Mouse (Mus musculus) hindbrain, embryonic 13.5 days (tissue): ENCODE measurements around the gene Auts2. TPM values are rescaled to one million over a fixed set of nuclear protein-coding genes. Genes with fewer than 3 reads are reported as not detected.
A peak's percentile ranks its signal among the peaks of the same experiment; 100 is the strongest.

Experiments used
- ATAC-seq: fragments of 200-750 bp; cut with Nextera tagmentation; 2 replicates; pipeline ENCODE4 v1.8.0; 2017; ENCODE audit warnings: moderate TSS enrichment; ENCODE audit not compliant: low FRiP score
- H3K27ac ChIP-seq: fragments of 300-500 bp; sonication (generic); 2 replicates; pipeline ENCODE4 v1.5.1; 2015; ENCODE audit warnings: inconsistent platforms, mild to moderate bottlenecking, moderate library complexity
- H3K27me3 ChIP-seq: fragments of 300-500 bp; sonication (generic); 2 replicates; pipeline ENCODE4 v1.6.1; 2015; ENCODE audit warnings: mild to moderate bottlenecking, inconsistent platforms
- H3K36me3 ChIP-seq: fragments of 300-500 bp; sonication (generic); 2 replicates; pipeline ENCODE4 v1.6.1; 2015; ENCODE audit warnings: mild to moderate bottlenecking, inconsistent platforms
- H3K4me1 ChIP-seq: fragments of 300-500 bp; sonication (generic); replicated peaks from 2 replicates; pipeline ENCODE4 v1.6.1; 2015; ENCODE audit warnings: inconsistent platforms
- H3K4me2 ChIP-seq: fragments of 300-500 bp; sonication (generic); 2 replicates; pipeline ENCODE4 v1.6.1; 2015; ENCODE audit warnings: inconsistent platforms, mild to moderate bottlenecking, moderate library complexity
- H3K4me3 ChIP-seq: fragments of 300-500 bp; sonication (generic); 2 replicates; pipeline ENCODE4 v1.5.1; 2015; ENCODE audit warnings: mild to moderate bottlenecking, inconsistent platforms
- H3K9ac ChIP-seq: fragments of 300-500 bp; sonication (generic); 2 replicates; pipeline ENCODE4 v1.6.1; 2015; ENCODE audit warnings: mild to moderate bottlenecking, inconsistent platforms
- H3K9me3 ChIP-seq: fragments of 300-500 bp; sonication (generic); 2 replicates; pipeline ENCODE4 v1.6.1; 2016; ENCODE audit warnings: inconsistent platforms
- WGBS: fragments of 180-500 bp; shearing (Covaris S2); methylation state at CpG from one replicate; pipeline ENCODE4 v1.1.7; 2015; 5-methylcytosine and 5-hydroxymethylcytosine counted together
- polyA plus RNA-seq: library from polyadenylated mRNA; unstranded; fragments of >200 nt; fragmentation: Nextera tagmentation; extraction: Ambion mirVana; gene quantifications from 2 replicates; pipeline ENCODE4 v1.2.1, GENCODE M21; 2015

Auts2 gene
- polyA plus RNA-seq, 1 experiment from 2014 or later = 89.9 TPM

DNA sequence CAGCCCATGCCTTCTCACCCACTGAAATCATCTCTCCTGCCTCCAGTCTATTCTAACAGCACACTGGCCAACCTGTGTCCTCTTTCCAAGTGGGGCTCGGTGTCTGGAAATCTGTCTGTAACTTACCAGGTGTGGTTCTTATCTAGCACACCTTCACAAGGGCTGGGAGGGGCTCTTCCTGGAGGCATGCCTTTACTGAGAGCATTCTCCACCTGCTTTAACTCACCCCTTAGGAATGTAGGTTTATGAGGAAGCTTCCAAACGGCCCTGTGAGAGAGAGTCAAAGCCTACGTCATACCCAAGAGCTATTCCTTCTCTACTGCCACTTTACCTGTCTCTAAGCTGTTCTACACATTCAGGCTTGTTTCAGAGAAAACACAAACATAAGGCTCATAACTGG, 929.8 kb downstream of the Auts2 start:
- 78% methylated on average over 3 of the region's 3 CpGs for WGBS
- H3K36me3 ChIP-seq = no peaks in the 10 kb centered on the region
- peak overlapping the region; percentile 46 for H3K4me3 ChIP-seq
- H3K27me3 ChIP-seq = peaks cover 16% of the 10 kb centered on the region
- ATAC-seq = no peak
- no peak overlapping the region for H3K9ac ChIP-seq
- no peaks in the 10 kb centered on the region for H3K9me3 ChIP-seq
- peaks cover 77% of the 10 kb centered on the region for H3K4me1 ChIP-seq
- H3K4me2 ChIP-seq = peak overlapping the region; percentile 69
- H3K27ac ChIP-seq = no peak overlapping the region

DNA sequence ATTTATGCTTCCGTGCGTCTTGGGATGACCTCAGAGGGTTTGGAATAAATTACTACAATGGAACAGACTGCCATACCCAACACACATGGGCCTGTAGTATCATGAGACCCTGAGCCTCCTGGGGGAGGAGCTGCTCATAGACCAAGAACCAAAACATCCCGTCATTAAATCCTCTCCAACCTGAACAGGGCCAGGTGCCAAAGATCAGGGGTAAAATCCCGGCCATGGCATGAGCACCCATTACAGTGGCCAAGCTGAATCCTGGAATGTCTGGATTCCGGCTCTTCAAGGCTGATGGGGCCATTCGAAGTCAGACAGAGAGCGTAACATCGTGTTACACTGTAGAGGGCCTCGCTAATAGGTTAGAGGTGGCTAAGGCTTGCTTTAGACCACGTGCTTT, 932.4 kb downstream of the Auts2 start:
- Histone ChIP-seq H3K36me3 (no peaks in the 10 kb centered on the region), H3K9me3 (no peaks in the 10 kb centered on the region), H3K4me2 (peak overlapping the region; percentile 69), H3K4me1 (peaks cover 51% of the 10 kb centered on the region), H3K4me3 (peak overlapping the region; percentile 46), H3K27ac (0 out of 2 replicates have a peak overlapping the region, but pooled peaks have one; percentile 41), H3K9ac (no peak overlapping the region; the same call in 1 of the 2 replicates), H3K27me3 (0 out of 2 replicates have a peak, but pooled peaks cover 5% of the 10 kb centered on the region)
- ATAC-seq = no peak
- 76% methylated on average over 10 of the region's 10 CpGs for whole genome bisulfite sequencing

DNA sequence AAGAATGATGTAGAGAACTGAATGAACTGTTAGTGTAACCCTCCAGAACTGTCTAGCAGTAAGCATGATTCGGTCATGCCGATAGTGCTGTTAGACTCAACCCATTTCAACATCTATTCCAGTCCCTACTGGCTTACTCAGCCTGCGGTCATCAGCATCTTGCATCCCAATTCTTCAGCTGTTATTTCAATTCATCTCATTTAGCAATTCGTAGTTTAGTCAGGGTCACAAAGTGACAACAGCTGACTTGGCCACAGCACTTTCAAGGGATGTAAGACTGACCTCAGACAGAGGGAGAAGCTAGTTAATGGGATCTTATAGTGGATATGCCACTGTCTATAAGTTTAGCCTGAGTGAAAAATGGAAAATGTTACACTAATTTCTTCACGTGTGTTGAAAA, 936.4 kb downstream of the Auts2 start:
- H3K27ac ChIP-seq = no peak overlapping the region
- 86% methylated on average over 5 of the region's 5 CpGs for WGBS
- H3K9ac ChIP-seq = no peak overlapping the region
- no peaks in the 10 kb centered on the region for H3K9me3 ChIP-seq
- no peak for ATAC-seq
- H3K27me3 ChIP-seq = no peaks in the 10 kb centered on the region
- no peaks in the 10 kb centered on the region for H3K36me3 ChIP-seq
- H3K4me1 ChIP-seq = peaks cover 44% of the 10 kb centered on the region
- H3K4me2 ChIP-seq = no peak overlapping the region
- H3K4me3 ChIP-seq = no peak overlapping the region

DNA sequence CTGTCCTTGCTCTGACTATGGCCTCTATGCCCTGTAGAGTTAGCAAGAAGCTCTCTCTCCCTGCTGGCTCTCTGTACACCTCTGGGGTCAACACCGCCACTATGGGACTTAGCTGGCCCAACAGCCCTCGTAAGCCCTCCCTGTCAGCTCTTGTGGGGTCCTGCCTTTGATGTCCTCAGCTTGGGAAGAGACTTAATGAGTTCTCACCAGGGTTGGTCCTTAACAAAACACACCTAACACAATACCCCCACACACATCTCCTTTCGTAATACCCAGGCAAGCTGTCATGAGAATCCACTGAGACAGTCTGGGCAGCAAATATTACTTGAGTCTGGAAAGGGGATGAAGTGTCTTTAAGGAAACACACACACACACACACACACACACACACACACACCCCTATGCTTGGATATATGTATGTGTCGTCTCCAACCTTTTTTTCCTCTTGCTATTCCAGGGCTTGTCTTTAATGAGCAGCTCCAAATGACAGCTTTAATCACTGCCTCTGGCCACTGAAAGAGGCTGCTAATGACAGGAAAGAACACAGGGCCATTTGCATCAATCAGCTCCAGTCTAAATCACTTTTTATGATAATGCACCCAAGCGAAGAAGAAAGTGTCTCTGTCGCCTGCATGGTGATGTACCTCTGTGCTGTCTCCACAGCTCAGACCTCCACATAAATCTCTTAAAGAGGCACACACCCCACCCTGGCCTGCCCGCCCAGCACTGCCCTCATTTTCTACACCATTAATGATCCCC, 941.0 kb downstream of the Auts2 start:
- Histone ChIP-seq H3K4me2 (peak overlapping the region; percentile 10; the same call in 1 of the 2 replicates), H3K9ac (peak overlapping the region; percentile 29; the same call in 1 of the 2 replicates), H3K4me3 (no peak overlapping the region), H3K27me3 (peaks cover 12% of the 10 kb centered on the region; the same call in 1 of the 2 replicates), H3K27ac (peak overlapping the region; percentile 85), H3K4me1 (peaks cover 61% of the 10 kb centered on the region), H3K9me3 (no peaks in the 10 kb centered on the region), H3K36me3 (no peaks in the 10 kb centered on the region)
- peak; percentile 43 for ATAC-seq
- WGBS = 18% methylated on average over 7 of the region's 7 CpGs

DNA sequence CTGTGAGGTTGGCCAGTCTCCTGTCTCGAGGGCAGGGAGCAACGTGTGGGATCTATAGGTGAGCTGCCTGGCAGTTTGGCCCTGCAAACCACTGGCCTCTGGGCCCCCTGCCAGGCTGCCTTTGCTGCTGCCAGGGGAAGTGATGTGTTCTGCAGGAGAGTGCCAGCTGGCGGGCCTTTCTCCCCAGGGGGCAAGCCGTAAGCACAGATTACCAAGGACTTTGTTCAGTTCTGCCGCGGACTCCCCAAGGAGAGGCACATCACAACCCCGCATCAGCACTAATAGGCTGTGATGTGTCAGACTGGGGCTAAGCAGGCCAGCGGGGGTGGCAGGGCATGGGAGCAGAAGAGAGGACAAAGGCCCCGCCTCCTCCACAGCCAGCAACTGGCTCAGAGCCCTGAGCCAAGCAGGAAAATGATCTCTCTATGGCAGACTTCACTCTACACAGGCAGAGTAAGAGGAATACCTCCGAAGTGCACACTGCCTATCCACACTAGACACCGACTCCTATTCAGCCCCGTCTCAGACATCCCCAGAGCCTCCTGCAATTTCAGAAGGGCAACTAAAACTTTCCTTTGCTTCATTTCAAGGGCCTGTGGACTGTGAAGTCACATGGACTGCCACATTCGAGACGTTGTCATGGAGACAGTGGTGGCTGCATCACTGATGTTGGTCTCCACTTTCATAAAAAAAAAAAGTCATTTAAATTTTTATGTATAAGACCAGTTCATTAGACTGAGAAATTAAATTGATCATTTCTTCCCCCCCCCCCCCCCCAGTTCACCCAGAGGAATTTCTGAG, 942.6 kb downstream of the Auts2 start:
- Histone ChIP-seq H3K27me3 (peaks cover 12% of the 10 kb centered on the region; the same call in 1 of the 2 replicates), H3K4me2 (peak overlapping the region; percentile 18; the same call in 1 of the 2 replicates), H3K9ac (peak overlapping the region; percentile 43; the same call in 1 of the 2 replicates), H3K9me3 (no peaks in the 10 kb centered on the region), H3K4me1 (peaks cover 77% of the 10 kb centered on the region), H3K36me3 (no peaks in the 10 kb centered on the region), H3K27ac (peak overlapping the region; percentile 85), H3K4me3 (no peak overlapping the region)
- ATAC-seq = peak; percentile 86
- WGBS = 3% methylated on average over 14 of the region's 14 CpGs

DNA sequence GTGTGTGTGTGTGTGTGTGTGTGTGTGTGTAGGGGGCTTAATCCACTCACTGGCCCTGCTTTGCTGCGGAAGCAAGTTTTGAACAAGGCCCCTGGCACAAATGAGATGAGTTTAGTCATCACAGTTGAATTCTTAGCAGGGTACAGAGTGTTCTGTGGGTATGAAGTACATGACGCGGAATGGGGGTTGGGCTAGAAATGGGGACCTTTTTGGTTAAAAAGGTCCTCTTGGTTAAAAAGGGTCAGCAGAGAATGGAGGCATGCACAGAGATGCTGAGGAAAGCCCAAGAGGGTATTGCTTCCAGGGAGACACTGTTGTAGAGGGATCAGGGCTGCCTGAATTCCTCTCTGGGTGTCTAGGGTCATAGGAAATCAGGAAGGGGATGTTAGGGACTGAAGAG, 945.6 kb downstream of the Auts2 start:
- H3K36me3 ChIP-seq = 0 out of 2 replicates have a peak, but pooled peaks cover 5% of the 10 kb centered on the region
- peak overlapping the region; percentile 82; the same call in 1 of the 2 replicates for H3K27ac ChIP-seq
- peaks cover 78% of the 10 kb centered on the region for H3K4me1 ChIP-seq
- no peak overlapping the region for H3K4me3 ChIP-seq
- WGBS = 76% methylated on average over 3 of the region's 3 CpGs
- no peak for ATAC-seq
- H3K27me3 ChIP-seq = peaks cover 12% of the 10 kb centered on the region; the same call in 1 of the 2 replicates
- H3K9me3 ChIP-seq = no peaks in the 10 kb centered on the region
- no peak overlapping the region for H3K4me2 ChIP-seq
- no peak overlapping the region for H3K9ac ChIP-seq

DNA sequence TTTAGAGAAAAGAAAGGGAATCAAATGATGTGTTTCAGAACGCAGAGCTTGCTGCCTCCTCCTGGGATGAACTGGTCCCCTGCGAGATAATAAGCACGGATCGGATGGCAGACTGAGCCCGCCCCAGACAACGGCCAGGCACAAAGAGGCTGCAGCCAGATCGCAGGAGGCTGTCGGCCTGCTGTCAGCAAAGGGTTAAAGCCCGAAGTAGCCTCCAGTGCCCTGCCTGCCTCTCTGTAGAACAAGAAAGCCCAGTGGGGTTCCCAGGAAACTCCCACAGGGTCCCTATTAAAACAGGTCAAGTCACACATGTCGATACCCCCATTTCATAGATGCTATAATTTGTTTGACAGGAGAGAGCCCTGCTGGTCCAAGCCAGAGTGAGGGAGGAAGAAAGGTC, 946.6 kb downstream of the Auts2 start:
- peak overlapping the region; percentile 63 for H3K9ac ChIP-seq
- H3K4me1 ChIP-seq = peaks cover 77% of the 10 kb centered on the region
- peak overlapping the region; percentile 82 for H3K27ac ChIP-seq
- peak overlapping the region; percentile 31 for H3K4me2 ChIP-seq
- ATAC-seq = no peak
- H3K9me3 ChIP-seq = no peaks in the 10 kb centered on the region
- H3K36me3 ChIP-seq = 0 out of 2 replicates have a peak, but pooled peaks cover 5% of the 10 kb centered on the region
- WGBS = 0% methylated on average over 10 of the region's 10 CpGs
- peaks cover 21% of the 10 kb centered on the region; the same call in 1 of the 2 replicates for H3K27me3 ChIP-seq
- no peak overlapping the region for H3K4me3 ChIP-seq

DNA sequence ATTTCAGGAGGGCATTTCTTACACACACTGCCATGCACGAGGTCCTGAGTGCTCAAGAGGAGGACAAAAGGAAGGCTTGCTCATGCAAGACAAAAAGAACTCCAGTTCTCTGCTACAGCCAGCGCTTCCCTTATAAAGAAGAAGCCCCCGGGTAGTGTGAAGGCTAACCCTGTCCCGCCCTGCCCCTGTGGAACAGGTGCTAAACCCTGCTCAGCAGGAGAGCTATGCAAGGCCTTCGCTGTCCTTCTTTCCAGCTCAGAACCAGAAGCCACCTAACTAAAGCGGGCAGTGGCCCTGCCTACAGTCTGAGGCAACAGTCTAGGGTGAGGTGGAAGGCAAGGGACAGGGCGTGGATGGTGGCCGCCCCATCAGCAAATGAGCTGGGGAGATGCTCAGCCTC, 947.4 kb downstream of the Auts2 start:
- Histone ChIP-seq H3K4me2 (no peak overlapping the region), H3K4me1 (peaks cover 71% of the 10 kb centered on the region), H3K9me3 (no peaks in the 10 kb centered on the region), H3K36me3 (0 out of 2 replicates have a peak, but pooled peaks cover 5% of the 10 kb centered on the region), H3K9ac (no peak overlapping the region), H3K4me3 (no peak overlapping the region), H3K27me3 (peaks cover 29% of the 10 kb centered on the region; the same call in 1 of the 2 replicates), H3K27ac (peak overlapping the region; percentile 82; the same call in 1 of the 2 replicates)
- 17% methylated on average over 8 of the region's 8 CpGs for WGBS
- ATAC-seq = no peak

DNA sequence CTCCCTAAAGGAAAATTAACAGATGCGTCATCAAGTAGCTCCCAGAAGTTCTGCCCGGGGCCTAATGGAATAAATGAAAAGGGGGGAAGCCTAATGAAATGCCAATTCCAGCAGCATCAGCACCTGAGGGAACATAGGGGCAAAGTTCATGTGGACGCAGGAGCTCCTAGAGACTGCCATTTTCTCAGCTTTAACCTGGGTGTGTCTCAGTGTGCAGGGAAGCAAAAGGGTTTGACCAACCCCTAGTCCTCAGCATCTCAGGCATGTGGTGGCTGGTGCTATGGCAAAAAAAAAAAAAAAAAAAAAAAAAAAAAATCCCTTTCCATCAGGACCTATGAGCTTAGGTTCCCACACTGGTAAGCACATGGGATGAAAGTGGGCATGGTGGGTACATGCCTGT, 948.5 kb downstream of the Auts2 start:
- Histone ChIP-seq H3K9ac (no peak overlapping the region), H3K4me1 (peaks cover 60% of the 10 kb centered on the region), H3K27ac (0 out of 2 replicates have a peak overlapping the region, but pooled peaks have one; percentile 27), H3K27me3 (peaks cover 30% of the 10 kb centered on the region; the same call in 1 of the 2 replicates), H3K4me3 (no peak overlapping the region), H3K36me3 (0 out of 2 replicates have a peak, but pooled peaks cover 5% of the 10 kb centered on the region), H3K9me3 (no peaks in the 10 kb centered on the region), H3K4me2 (no peak overlapping the region)
- no peak for ATAC-seq
- 35% methylated on average over 3 of the region's 3 CpGs for WGBS

DNA sequence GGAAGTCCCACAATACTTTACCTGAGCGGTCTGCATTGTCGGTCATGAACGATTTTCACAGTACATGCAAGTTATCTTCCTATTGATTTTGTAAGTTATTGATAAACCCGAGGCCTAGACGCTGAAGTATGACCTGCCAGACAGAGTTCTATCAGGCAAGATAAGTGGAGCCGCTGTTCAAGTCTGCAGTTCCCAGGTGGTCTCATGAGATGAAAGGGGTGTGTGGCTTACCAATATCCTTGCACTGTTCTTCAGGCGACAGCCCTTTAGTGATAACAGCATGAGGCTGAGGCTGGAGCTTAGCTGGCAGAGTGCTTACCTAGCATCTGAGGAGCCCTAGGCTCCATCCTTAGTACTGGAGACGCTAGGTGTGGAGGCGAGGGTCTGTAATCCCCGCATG, 949.9 kb downstream of the Auts2 start:
- Histone ChIP-seq H3K9me3 (no peaks in the 10 kb centered on the region), H3K4me2 (no peak overlapping the region), H3K27ac (no peak overlapping the region), H3K27me3 (peaks cover 23% of the 10 kb centered on the region; the same call in 1 of the 2 replicates), H3K4me1 (peaks cover 48% of the 10 kb centered on the region), H3K4me3 (no peak overlapping the region), H3K9ac (no peak overlapping the region), H3K36me3 (0 out of 2 replicates have a peak, but pooled peaks cover 5% of the 10 kb centered on the region)
- no peak for ATAC-seq
- 93% methylated on average over 10 of the region's 10 CpGs for WGBS

DNA sequence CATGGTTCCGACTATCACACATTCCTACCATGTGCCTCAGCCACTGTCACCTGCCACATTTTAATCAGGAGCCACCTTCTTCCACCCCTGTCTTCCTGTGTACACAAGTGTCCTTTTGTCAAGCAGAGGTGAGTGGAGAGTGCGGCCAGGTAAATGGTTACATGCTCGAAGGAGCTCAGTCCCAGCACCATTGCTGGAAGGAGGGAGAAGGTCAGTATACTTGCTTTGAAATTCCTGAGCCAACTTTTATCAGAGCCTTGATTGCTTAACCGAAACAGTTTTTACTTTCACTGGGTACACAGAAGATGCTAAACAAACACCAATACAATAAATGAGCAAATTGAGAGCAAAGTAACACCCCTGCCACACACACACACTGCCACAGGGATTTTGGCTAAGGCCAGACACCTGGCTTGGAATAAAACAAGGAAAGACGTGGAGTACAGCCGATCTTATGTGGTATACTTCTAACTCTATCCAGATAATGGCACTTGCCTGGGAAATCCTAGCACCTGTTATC, 953.1 kb downstream of the Auts2 start:
- ATAC-seq = no peak
- H3K4me3 ChIP-seq = no peak overlapping the region
- 0 out of 2 replicates have a peak, but pooled peaks cover 5% of the 10 kb centered on the region for H3K36me3 ChIP-seq
- 92% methylated on average over 6 of the region's 6 CpGs for WGBS
- no peak overlapping the region for H3K27ac ChIP-seq
- peaks cover 41% of the 10 kb centered on the region for H3K4me1 ChIP-seq
- no peaks in the 10 kb centered on the region for H3K9me3 ChIP-seq
- no peak overlapping the region for H3K4me2 ChIP-seq
- peaks cover 18% of the 10 kb centered on the region; the same call in 1 of the 2 replicates for H3K27me3 ChIP-seq
- no peak overlapping the region for H3K9ac ChIP-seq

DNA sequence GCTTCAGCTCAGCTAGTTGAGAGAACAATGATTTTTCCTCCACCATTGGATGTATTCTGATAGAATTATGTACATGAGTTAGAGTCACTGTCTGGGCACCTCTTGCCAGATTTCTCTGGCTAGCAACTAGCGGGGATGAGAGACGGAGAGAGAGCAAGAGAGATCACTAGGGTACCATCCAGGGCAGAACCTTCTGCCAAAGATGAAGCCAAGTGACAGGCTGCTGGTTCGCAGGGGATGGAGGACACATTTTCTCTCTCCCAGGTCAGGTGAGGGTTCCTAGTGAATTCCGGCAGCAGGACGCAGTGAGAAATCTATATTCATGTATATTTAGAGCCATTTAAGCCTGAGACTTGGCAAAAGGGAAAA, 956.8 kb downstream of the Auts2 start:
- Histone ChIP-seq H3K9me3 (no peaks in the 10 kb centered on the region), H3K4me1 (peaks cover 57% of the 10 kb centered on the region), H3K27me3 (peaks cover 7% of the 10 kb centered on the region; the same call in 1 of the 2 replicates), H3K36me3 (no peaks in the 10 kb centered on the region), H3K4me3 (no peak overlapping the region), H3K27ac (peak overlapping the region; percentile 87), H3K4me2 (peak overlapping the region; percentile 39), H3K9ac (peak overlapping the region; percentile 21)
- WGBS = 43% methylated on average over 5 of the region's 5 CpGs
- no peak for ATAC-seq
